Mouse (Mus musculus): ENCODE results near the gene Poc1b. TPM values are rescaled to one million over a fixed set of nuclear protein-coding genes. Genes with fewer than 3 reads are reported as not detected.

The Poc1b gene
- total and polyA plus RNA-seq, 2 experiments = 1.7 to 1.8 TPM

DNA sequence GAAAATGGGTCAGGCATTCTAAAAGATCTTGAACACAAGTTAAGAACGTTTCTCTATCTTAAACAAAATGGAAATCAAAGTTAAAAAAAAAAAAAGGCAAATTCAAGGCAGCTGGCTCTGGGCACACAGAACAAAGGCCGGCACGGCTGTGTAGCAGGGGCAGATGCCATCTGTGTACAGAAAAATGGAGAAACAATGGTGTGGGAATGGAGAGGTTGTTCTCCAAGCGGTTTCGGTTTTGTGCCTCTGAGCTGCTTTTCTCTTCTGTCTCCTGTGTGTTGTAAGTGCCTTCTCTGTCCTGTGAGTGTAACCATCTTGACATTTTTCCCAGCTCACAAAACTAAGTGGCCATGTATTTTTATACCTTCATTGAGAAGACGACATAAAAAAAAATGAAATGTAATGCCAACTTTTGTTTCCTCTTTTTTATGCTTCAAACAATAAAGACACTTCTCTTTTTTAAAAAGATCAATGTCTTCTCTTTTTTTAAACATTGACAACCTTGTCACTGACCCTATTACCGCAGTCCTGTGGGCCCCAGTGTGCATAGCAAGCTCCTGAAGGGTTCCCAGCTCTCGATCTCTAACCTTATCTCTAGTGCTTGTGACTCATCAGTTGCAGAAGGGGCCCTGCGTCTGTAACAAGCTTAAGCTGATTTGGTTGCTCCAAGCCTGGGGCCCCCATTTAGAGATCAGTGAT, 90.9 kb downstream of the Poc1b start:
- TF ChIP-seq POLR2A (IDR thresholded peaks at IDR 0.05; ENCODE audit: extremely low read depth, insufficient read depth, low read length) (no peak), CTCF (IDR thresholded peaks at IDR 0.05; ENCODE audit: low read depth, low read length) (no peak)
- Histone ChIP-seq H3K36me3 (ENCODE audit: control insufficient read depth, insufficient read depth, low read length) (no peaks in the 10 kb centered on the region), H3K79me2 (ENCODE audit: control insufficient read depth, insufficient read depth, low read length) (no peaks in the 10 kb centered on the region), H3K4me1 (ENCODE audit: control insufficient read depth, insufficient read depth, low read length) (peaks cover 4% of the 10 kb centered on the region; the same call in 1 of the 2 replicates), H3K9ac (ENCODE audit: low read depth, low read length) (no peak overlapping the region), H3K4me3 (ENCODE audit: insufficient read depth, low read depth, low read length) (no peak overlapping the region), H3K27me3 (ENCODE audit: control insufficient read depth, insufficient read depth, low read length) (no peaks in the 10 kb centered on the region), H3K27ac (replicated peaks; ENCODE audit: insufficient read depth, low read depth, low read length) (no peak overlapping the region)
- no peak for DNase-seq (ENCODE audit: extremely low read depth, low read depth, low spot score)
- WGBS = 77% methylated on average over 9 of the region's 9 CpGs

DNA sequence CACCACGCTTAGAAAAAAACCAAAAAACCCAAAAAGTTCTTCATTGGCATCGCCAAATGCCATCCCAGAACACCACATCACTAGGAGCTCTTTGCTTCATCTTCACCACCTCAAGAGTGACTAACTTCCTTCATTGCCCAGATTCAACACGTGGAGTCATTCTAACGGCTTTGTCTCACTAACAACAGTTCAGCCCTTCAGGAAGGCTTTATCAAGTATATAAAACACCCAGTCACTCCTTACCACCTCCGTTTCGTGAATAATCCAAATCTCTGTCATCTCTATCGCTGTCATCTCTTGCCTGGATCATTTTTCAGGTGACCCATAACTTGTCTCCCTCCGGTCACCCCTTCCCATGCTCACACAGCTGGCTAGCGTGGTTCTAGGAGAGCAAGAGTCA, 92.1 kb downstream of the Poc1b start:
- Histone ChIP-seq H3K9ac (ENCODE audit: low read depth, low read length) (no peak overlapping the region), H3K27me3 (ENCODE audit: control insufficient read depth, insufficient read depth, low read length) (no peaks in the 10 kb centered on the region), H3K27ac (replicated peaks; ENCODE audit: insufficient read depth, low read depth, low read length) (no peak overlapping the region), H3K79me2 (ENCODE audit: control insufficient read depth, insufficient read depth, low read length) (no peaks in the 10 kb centered on the region), H3K4me3 (ENCODE audit: insufficient read depth, low read depth, low read length) (no peak overlapping the region), H3K4me1 (ENCODE audit: control insufficient read depth, insufficient read depth, low read length) (peaks cover 4% of the 10 kb centered on the region; the same call in 1 of the 2 replicates), H3K36me3 (ENCODE audit: control insufficient read depth, insufficient read depth, low read length) (no peaks in the 10 kb centered on the region)
- DNase-seq (ENCODE audit: extremely low read depth, low read depth, low spot score) = no peak
- TF ChIP-seq POLR2A (IDR thresholded peaks at IDR 0.05; ENCODE audit: extremely low read depth, insufficient read depth, low read length) (no peak), CTCF (IDR thresholded peaks at IDR 0.05; ENCODE audit: low read depth, low read length) (no peak)
- WGBS = 98% methylated on average over 9 of the region's 9 CpGs

DNA sequence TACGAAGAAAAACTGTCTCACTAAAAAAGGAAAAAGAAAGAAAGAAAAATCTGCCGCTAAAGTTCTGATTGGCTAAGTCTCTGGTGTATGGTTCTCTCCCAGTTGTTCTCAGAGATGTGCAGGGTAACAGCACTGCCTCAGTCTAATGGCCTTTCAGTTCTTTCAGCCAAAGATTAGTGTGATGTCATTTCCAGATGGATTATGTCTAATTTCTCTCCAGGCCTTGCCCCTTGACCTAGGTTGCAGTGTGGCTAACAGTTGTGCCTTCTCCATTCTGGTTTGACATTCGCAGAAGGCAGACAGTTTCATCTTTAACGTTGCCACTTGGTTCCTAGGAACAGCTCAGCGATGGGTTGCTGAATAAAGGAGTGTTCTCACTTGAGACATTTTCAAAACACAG, 94.1 kb downstream of the Poc1b start:
- TF ChIP-seq CTCF (IDR thresholded peaks at IDR 0.05; ENCODE audit: low read depth, low read length) (no peak), POLR2A (IDR thresholded peaks at IDR 0.05; ENCODE audit: extremely low read depth, insufficient read depth, low read length) (no peak)
- no peaks in the 10 kb centered on the region for H3K79me2 ChIP-seq (ENCODE audit: control insufficient read depth, insufficient read depth, low read length)
- H3K36me3 ChIP-seq (ENCODE audit: control insufficient read depth, insufficient read depth, low read length) = no peaks in the 10 kb centered on the region
- no peaks in the 10 kb centered on the region for H3K27me3 ChIP-seq (ENCODE audit: control insufficient read depth, insufficient read depth, low read length)
- no peak overlapping the region for H3K27ac ChIP-seq (replicated peaks; ENCODE audit: insufficient read depth, low read depth, low read length)
- H3K4me3 ChIP-seq (ENCODE audit: insufficient read depth, low read depth, low read length) = no peak overlapping the region
- H3K9ac ChIP-seq (ENCODE audit: low read depth, low read length) = no peak overlapping the region
- H3K4me1 ChIP-seq (ENCODE audit: control insufficient read depth, insufficient read depth, low read length) = peaks cover 6% of the 10 kb centered on the region; the same call in 1 of the 2 replicates
- DNase-seq (ENCODE audit: extremely low read depth, low read depth, low spot score) = no peak
- 84% methylated on average over 5 of the region's 5 CpGs for WGBS

DNA sequence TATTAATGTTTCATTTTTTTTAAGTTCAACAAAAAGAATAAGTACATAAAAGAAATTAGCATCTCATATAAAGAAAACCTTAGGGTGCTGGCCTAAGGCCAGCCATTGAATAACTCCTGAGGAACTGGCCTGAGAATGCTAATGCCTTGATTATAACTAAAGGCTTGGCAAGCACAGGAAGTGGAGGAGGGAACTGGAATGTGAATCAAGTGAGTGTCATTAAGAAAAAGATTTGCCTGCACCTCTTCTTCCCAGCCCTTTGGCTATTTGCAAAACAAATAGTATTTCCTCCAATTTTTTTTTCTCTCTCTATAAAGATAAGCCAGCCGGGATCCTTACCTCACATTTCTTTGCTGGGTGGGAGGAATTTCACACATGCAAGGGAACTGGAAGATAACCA, 95.0 kb downstream of the Poc1b start:
- Histone ChIP-seq H3K27ac (replicated peaks; ENCODE audit: insufficient read depth, low read depth, low read length) (no peak overlapping the region), H3K4me3 (ENCODE audit: insufficient read depth, low read depth, low read length) (no peak overlapping the region), H3K79me2 (ENCODE audit: control insufficient read depth, insufficient read depth, low read length) (no peaks in the 10 kb centered on the region), H3K9ac (ENCODE audit: low read depth, low read length) (no peak overlapping the region), H3K27me3 (ENCODE audit: control insufficient read depth, insufficient read depth, low read length) (no peaks in the 10 kb centered on the region), H3K4me1 (ENCODE audit: control insufficient read depth, insufficient read depth, low read length) (peaks cover 6% of the 10 kb centered on the region; the same call in 1 of the 2 replicates), H3K36me3 (ENCODE audit: control insufficient read depth, insufficient read depth, low read length) (no peaks in the 10 kb centered on the region)
- no peak for DNase-seq (ENCODE audit: extremely low read depth, low read depth, low spot score)
- TF ChIP-seq CTCF (IDR thresholded peaks at IDR 0.05; ENCODE audit: low read depth, low read length) (no peak), POLR2A (IDR thresholded peaks at IDR 0.05; ENCODE audit: extremely low read depth, insufficient read depth, low read length) (no peak)
- WGBS = 7% methylated on average over 1 of the region's 1 CpGs

- TF ChIP-seq CTCF (IDR thresholded peaks at IDR 0.05; ENCODE audit: low read depth, low read length) (no peak), POLR2A (IDR thresholded peaks at IDR 0.05; ENCODE audit: extremely low read depth, insufficient read depth, low read length) (no peak)
- Histone ChIP-seq H3K4me3 (ENCODE audit: insufficient read depth, low read depth, low read length) (no peak overlapping the region), H3K79me2 (ENCODE audit: control insufficient read depth, insufficient read depth, low read length) (no peaks in the 10 kb centered on the region), H3K9ac (ENCODE audit: low read depth, low read length) (no peak overlapping the region), H3K4me1 (ENCODE audit: control insufficient read depth, insufficient read depth, low read length) (peaks cover 6% of the 10 kb centered on the region; the same call in 1 of the 2 replicates), H3K27me3 (ENCODE audit: control insufficient read depth, insufficient read depth, low read length) (no peaks in the 10 kb centered on the region), H3K27ac (replicated peaks; ENCODE audit: insufficient read depth, low read depth, low read length) (no peak overlapping the region), H3K36me3 (ENCODE audit: control insufficient read depth, insufficient read depth, low read length) (no peaks in the 10 kb centered on the region)
- WGBS = 13% methylated on average over 8 of the region's 8 CpGs
- DNase-seq (ENCODE audit: extremely low read depth, low read depth, low spot score) = peak; percentile 90
These were observed 95.5 kb downstream of the Poc1b start for GRCm38 (mm10) chr10:99202363-99202762.

DNA sequence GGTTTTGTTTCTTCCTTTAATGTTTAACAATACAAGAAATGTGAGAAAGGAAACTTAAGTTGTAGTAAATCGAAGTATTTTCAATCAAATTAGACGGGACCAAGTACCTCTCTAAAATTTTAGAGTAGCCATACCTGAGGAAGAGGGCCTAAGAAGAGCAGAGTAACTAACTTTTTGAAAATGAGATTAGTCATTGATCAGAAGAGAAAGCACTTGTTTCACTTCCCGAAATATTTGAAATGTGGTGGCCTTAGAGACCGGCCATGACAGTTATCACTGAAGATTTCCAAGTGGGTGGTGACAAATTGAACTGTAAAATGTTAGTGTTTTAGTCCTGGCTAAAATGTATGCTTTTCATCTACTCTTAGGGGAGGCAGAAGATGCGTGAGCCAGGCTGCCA, 96.3 kb downstream of the Poc1b start:
- H3K36me3 ChIP-seq (ENCODE audit: control insufficient read depth, insufficient read depth, low read length) = no peaks in the 10 kb centered on the region
- no peaks in the 10 kb centered on the region for H3K27me3 ChIP-seq (ENCODE audit: control insufficient read depth, insufficient read depth, low read length)
- no peak overlapping the region for H3K27ac ChIP-seq (replicated peaks; ENCODE audit: insufficient read depth, low read depth, low read length)
- DNase-seq (ENCODE audit: extremely low read depth, low read depth, low spot score) = no peak
- TF ChIP-seq CTCF (IDR thresholded peaks at IDR 0.05; ENCODE audit: low read depth, low read length) (no peak), POLR2A (IDR thresholded peaks at IDR 0.05; ENCODE audit: extremely low read depth, insufficient read depth, low read length) (no peak)
- peaks cover 11% of the 10 kb centered on the region; the same call in 1 of the 2 replicates for H3K4me1 ChIP-seq (ENCODE audit: control insufficient read depth, insufficient read depth, low read length)
- WGBS = 80% methylated on average over 5 of the region's 5 CpGs
- H3K9ac ChIP-seq (ENCODE audit: low read depth, low read length) = no peak overlapping the region
- no peaks in the 10 kb centered on the region for H3K79me2 ChIP-seq (ENCODE audit: control insufficient read depth, insufficient read depth, low read length)
- H3K4me3 ChIP-seq (ENCODE audit: insufficient read depth, low read depth, low read length) = no peak overlapping the region
